Mouse (Mus musculus) T-helper 1 cell (primary cell): ENCODE results near the gene Popdc2.
"Not testable (repeated sequence)": the region's sequence is repeated elsewhere in the genome, so short reads cannot be mapped to it uniquely, and the experiment has no call there.

Experiments used
- in situ Hi-C: fragments of 300-600 bp; cut with MboI, MseI; formaldehyde crosslinking; loops from one replicate; pipeline ENCODE4 v1.15.1; 2025; ENCODE audit warnings: high pct_unique_total_duplicates

Popdc2 gene

DNA sequence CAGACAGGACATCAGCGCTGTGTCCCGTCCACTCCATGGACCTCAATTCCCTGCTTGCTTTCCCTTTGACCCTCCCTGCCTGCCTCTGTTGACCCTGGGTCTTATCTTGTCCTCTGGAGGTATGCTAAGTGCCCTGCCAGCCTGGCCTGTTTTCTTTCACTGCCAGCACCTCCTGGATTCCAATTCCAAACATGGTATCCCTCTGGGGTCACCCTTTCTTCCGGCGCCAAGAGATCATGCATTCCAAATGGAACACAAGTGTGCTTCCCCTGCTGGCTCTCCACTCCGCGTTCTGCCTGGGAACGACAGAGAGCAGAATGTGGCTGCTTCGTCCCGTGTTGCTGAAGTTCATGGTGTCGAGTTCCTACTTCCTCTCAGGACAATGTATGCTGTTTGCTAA is at the start of gene Popdc2:
Gene Popdc2 (plus strand): TSS at position 277 of the 400 bp plus-strand sequence.
- in situ Hi-C loops = no loop called here

DNA sequence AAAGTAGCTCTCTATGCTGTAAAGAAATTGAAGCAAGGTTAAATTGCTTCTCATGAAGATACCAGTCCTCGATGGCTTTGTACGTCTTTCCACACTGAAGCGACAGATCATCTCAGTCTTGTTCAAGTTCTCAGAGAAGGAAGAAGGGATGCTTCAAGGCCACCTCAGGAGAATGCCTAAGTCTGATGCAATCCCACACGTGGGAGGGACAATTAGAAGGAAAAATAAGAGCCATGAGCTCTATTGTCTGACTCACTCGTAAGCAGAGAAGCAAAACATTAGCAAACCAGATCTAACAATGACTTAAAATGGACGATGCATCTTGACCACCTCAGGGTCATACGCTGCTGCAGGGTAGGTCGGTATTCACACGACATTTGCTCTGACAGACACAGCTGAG is 43.5 kb upstream of the Popdc2 start:
- in situ Hi-C loops = no loop called here

DNA sequence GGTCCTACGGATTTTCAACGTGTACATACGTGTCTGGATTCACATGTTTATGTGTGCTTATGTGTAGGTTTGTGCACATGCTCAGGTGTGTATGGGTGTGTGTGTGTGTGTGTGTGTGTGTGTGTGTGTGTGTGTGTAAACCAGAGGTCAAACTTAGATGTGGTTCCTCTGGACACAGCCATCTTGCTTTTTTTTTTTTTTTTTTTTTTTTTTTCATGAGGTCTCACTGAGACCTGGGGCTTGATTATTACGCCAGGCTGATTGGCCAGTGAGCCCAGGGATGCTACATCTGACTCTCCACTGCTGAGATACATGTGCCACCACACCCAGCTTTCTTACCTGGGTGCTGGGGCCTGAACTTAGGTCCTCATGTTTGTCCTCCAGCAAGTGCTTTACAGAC is 42.9 kb upstream of the Popdc2 start:
- in situ Hi-C loops = no loop called here

DNA sequence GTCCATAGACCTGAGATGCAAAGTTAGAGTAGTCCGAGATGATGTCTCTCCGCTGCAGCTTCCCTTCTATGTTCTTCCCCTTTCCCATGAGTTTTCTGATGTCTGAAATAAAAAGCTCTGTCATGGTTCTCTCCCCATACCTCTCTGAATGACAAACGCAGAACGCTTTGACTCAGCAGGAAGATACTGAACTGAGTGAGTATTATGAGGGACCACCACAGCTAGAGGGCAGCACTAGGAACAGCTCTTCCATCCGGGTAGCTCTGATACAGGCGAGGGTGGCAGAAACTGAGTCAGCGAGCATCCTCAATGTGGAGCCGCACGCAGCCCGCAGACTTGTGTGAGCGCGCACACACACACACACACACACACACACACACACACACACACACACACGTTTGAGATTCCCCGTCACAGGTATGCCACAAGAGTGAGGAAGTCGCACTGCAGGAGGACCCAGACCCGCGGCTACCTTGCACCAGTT is 40.5 kb upstream of the Popdc2 start:
- in situ Hi-C loops = no loop called here

DNA sequence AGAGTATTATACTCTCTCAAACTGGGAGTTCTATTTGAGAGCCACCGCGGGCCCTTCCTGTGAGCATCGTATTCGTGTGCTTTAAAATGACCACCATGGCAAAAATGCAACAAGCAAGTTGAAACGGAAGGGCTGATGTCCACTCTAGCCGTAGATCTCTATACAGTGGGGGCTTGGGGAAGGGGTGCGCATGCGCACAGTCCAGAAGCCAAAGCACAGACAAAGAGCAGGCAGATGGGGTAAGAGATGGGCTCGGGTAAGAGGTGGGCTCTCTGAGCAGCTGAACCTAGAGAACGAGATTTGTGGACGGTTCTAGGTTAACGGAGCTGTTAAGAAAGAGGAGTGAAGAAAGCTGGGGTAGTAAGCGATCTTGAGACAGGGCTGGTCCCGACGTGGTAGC is 37.7 kb upstream of the Popdc2 start:
- in situ Hi-C loops = no loop called here

DNA sequence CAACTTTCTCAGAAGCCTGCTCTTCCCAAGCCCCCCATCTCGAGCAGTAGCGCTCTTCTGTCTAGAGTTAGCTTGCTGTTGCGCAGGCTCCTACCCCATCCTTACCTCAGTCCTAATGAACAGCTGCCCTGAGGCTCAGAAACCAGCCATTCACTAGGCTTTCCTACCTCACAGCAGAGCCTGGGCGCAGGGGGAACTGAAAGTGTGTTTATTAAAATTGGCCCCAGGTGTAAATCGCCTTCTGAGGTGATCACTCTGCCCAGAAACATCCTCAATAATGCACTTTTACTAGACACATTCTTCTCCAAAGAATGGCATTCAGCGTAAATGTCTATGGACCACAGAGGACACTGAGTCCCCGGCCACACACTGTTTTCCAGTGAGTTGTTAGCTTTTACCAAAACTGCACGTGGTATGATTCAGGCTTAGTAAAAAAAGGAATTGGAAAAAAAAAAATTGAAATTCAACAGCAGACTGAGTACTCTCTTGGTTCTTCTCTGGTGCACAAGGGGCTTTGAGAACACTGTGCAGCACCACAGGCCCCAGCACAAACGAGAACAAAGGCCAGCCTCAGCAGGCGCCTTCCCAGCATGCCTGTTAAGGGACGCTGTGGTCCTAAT is 35.1 kb upstream of the Popdc2 start:
- in situ Hi-C loops = no loop called here

DNA sequence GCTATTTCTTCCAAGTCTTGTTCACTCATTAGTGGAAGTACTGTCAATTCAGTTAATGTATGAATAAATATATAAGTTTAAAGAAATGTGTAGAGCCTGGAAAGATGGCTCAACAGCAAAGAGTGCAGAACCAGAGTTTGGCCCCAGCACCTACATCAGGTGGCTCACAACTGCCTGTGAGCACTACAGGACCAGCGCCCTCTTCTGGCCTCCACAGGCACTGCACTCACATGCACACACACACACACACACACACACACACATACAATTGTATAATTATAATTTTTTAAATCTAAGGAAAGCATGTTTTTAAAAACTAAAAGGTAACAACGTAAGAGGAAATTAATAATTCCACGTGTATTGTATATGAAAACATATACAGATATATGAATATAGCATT is 32.7 kb upstream of the Popdc2 start:
- in situ Hi-C loops = no loop called here

DNA sequence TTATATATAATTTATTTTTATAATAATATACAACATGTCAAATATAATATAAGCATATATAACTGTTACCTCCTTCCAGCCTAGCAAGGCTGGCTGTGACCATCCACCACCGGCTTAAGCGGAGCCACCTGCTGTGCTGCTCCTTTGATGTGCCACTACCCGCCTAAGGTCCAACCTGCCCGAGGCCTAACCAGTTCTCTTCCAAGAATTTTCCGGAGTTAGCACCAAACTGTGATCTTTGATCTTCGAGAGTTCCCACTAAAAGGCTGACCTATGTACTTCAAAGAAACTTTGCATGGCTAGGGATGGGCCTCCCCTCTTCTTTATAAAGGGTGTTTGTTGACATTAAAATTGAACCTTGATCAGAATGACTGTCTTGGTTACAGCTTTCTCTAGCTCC is 27.6 kb upstream of the Popdc2 start:
- in situ Hi-C loops = no loop called here

DNA sequence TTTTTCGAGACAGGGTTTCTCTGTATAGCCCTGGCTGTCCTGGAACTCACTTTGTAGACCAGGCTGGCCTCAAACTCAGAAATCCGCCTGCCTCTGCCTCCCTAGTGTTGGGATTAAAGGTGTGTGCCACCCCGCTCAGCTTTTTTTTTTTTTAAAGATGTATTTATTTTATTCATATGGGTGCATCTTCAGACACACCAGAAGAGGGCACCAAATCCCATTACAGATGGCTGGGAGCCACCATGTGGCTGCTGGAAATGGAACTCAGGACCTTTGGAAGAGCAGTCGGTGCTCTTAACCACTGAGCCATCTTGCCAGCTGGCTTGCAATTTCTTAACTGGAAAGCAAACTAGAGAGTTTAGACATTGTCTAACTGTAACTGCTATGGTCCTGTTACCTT is 23.9 kb upstream of the Popdc2 start:
- in situ Hi-C loops = not testable (repeated sequence)

DNA sequence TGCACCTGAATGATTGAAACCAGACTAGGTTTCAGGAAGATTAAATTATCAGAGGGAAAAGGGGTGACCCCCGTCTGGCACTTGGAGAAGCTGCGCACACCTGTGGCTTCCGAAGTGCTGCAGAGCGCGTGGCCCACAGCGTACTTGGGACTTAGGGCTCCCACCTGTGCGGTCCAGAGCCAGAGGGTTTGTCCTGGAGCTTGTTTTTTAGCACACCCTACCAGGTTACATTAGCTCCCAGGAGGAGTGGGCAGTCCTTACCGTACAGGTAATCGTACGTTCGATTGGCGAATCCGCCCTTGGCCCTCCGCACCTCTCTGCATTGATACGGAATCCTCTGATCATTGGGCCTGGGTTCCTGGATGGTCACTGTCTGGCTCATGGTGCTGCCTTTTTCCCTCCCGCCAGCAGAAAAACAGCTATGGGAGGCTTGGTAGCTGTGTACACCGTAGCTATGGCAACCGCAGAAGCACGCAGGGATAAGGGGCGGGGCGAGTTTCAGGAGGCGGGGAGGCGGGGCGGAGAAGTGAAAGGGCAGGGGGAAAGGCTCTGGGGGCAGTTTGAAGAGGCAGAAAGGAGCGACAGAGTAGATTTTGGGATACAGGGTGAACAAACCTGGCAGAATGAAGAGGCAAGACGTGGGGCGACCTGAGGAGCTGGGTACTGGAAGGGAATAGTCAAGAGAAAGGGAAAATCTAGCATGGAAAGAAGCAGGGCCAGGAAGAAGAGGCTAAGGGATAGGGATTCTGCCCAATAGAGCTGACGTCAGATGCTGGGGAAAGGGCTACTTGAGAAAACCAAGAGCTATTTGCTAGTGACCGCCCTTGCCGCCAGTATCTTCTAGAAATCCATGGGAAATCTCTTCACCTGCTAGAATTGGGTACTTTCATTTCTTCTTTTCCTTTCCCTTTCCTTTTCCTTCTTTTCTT is 20.3 kb upstream of the Popdc2 start, which contains the start of gene Maats1:
Gene Maats1 (minus strand): TSS at position 748 of the 929 bp plus-strand sequence.
- in situ Hi-C loops = no loop called here

DNA sequence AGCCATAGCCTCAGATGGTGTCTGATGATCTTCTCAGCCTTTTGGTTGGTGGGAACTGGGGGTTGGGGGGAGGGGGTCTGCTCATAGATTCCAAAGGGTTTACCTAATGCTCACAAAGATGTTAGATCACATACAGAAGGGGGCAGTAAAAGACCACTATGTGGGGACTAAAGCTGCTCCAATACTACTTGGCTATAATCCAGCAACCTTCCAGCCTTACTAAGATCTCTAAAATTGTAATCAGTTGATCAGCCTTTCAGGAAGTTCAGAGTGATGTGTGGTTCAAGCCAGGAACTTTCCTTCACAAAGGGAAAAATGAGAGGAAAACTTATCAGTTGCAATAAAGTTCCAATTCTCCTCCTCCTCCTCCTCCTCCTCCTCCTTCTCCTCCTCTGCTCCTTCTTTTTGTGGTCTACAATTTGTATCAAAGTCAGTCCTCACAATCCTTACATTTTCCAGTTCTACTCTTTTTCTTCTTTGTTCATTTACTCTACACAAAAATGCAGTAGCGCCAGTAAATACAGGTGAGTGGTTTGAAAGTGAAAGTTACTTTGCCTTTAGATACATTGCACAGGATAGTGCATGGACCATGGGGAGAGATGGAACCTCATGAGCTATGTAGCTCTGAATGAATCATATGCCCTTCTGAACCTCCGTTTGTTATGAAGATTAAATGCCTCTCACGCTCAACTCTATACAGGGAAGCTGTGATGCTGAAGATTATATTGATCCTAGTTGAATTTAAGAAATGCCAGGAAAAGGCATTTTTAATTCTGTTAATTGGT is 16.9 kb upstream of the Popdc2 start:
- in situ Hi-C loops = loop anchor here (5.0 kb wide), 1 partner anchor 137 kb away; no protein-coding TSS in a partner anchor

DNA sequence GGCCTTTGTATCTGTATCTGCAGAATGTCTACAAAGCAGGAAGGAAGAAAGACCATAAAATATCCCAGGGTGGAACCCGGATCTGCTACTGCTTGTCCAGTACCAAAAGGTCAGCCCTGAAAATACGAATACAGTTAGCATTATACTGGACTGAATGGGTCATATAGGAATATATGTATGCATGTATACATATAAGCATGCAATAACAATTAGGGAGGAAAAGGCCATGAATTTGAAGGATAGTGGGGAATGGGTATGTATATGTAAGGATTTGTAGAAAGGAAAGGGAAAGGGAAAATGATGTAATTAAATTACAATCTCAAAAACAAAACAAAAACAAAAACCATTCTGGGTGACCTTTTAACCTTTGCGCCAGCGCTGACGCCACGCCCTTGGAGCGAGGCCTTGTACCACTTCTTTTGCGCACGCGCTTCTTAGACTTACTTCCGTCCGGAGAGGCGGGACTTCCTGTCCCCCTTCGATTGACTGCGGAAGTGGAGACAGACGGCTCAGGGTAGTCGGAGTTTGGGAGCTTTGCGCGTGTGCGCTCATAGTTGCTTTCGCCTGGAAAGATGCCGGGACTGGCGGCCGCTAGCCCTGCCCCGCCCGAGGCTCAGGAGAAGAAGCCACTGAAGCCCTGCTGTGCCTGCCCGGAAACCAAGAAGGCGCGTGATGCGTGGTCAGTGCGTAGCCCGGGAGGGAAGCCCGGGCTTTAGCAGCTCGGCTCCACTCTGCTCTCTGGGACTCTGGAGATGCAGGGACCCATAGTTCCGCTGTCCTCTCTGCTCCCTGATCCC is 15.3 kb upstream of the Popdc2 start, which contains the start of the genes Cox17 and Gm21987:
Gene Cox17 (plus strand): TSS at position 463 of the 797 bp plus-strand sequence.
Gene Gm21987 (plus strand): TSS at position 512 of the 797 bp plus-strand sequence.
- in situ Hi-C loops = loop anchor here (5.0 kb wide), 1 partner anchor 136 kb away; no protein-coding TSS in a partner anchor

DNA sequence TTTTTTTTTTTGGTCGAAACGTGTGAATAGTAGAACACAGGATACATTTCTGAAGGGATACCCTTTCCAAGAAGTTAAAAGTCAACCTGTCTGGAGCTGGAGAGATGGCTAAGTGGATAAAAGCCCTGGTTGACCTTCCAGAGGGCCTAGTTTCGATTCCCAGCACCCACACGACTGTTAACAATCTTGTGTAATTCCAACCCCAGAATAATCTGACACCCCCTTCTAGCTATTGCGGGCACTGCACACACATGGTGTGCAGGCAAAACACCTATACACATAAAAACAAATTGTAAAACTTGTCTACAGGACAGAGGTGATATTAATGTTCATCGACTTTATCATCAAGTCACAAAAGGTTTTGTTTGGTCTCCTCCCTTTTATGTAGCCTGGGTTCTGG is 14.4 kb upstream of the Popdc2 start:
- in situ Hi-C loops = loop anchor here (5.0 kb wide), 1 partner anchor 135 kb away; no protein-coding TSS in a partner anchor

DNA sequence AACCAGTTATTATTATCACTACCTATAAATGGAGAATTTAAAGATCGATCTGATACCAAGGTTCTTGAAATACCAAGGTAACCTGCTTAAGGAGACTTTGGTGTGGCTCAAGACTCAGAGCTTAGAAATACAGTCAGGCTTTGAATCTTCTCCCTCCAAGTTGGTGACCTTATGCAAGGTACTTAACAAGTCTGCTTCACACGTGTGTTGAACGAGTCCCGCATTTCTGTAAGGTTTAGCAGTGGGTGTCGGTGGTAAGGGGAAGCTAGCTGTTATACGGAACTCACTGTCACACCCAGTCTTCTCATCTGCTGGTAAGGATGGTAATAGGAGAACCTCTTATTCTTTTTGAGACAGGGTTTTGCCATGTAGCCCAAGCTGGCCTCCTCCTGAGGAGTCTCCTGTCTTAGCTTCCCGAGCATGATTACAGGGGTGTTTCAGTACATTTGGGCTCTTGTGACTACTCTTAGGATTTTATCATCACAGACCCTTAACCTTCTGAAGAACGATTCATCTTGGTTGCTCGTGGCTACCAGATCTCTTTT is 13.7 kb upstream of the Popdc2 start:
- in situ Hi-C loops = loop anchor here (5.0 kb wide), 1 partner anchor 134 kb away; no protein-coding TSS in a partner anchor

DNA sequence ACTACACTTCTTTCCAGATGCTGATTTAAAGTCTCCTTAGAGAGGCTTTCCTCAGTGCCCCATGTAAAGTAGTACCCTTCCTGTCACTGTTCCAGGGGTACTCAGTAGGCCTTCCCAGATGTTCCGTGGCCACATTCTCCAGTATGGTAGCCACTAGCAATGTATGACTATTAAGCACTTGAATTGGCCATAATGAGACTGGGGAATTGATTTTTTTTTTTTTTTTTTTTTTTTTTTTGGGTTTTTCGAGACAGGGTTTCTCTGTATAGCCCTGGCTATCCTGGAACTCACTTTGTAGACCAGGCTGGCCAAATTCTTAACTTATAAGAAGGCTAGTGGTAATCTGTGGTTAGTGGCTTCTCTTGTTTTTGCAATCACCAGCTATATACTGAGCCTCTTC is 12.1 kb upstream of the Popdc2 start:
- in situ Hi-C loops = loop anchor here (5.0 kb wide), 1 partner anchor 132 kb away; no protein-coding TSS in a partner anchor

DNA sequence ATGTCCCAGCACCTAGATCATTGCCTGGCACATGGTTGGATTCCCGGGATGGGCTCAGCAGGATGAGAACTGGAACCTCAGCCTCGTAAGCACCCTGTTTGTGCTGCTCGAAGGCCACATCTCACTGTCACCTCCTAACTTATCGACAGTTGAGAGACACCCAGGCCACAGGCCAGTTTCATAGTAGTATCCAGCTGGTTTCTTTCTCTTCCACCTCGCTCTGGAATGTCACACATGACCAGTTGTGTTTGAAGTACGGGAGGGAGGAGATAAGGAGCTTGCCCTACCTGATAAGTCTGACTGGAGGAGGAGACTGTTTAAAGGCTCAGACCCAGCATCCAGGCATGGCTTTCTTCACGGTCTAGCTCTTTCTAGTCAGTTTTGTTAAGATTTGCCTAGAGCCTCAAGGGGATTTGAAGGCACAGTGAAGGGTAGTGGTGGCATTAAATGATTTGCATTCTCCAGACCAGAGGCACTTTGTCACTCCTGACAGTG is 11.6 kb upstream of the Popdc2 start:
- in situ Hi-C loops = no loop called here

DNA sequence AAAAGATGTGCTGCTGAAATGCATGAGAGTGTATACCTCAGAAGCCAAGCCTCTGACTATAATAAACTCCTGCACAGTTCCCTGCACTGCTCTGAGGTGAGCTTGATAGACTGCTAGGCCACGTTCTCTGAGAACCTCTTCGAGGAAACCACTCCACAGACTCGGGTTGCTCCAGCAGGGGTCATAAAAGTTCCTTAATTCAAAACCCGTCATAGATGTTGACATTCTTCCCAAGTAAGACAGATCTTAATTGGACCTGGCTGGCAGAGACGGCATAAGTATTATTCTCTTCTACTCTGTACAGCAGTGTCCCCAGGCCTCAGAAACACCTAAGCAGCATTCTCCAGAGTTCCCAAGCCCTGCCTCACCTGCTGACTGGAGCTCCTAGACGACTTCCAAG is 11.1 kb upstream of the Popdc2 start:
- in situ Hi-C loops = no loop called here

DNA sequence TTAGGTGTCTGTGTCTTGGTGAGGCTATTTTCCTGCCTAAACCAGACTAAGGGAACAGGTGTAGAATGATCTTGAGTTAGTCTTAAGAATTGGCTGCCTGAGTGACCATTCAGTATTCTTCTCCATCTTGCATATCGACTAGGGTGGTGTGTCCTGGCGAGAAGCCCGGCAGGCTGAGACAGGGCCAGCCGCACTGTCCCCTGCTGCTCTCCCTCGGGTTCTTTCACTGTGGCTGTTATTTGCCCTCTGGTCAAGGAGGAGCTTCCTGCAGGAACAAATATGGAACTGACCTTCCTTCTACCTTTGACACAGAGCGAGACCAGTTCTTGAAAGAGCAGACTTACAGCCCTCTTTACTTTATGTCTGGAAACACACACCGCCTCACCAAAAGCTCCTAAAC is 10.0 kb upstream of the Popdc2 start:
- in situ Hi-C loops = no loop called here

DNA sequence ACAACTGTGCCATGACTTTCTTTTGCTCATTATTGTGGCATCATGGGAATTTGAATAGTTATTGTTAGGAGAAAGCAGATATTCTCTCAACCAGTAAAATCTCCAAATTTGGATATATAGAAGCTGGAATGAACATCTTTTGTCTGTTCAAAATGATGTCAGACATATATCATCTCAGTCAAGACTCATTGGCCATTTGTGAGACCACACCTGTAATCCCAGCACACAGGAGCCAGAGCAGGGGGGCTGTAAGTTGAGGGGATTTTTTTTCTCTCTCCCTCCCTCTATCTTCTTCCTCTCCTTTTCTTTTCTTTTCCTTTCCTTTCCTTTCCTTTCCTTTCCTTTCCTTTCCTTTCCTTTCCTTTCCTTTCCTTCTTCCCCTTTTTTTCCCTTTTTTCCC is 9.2 kb upstream of the Popdc2 start:
- in situ Hi-C loops = no loop called here

DNA sequence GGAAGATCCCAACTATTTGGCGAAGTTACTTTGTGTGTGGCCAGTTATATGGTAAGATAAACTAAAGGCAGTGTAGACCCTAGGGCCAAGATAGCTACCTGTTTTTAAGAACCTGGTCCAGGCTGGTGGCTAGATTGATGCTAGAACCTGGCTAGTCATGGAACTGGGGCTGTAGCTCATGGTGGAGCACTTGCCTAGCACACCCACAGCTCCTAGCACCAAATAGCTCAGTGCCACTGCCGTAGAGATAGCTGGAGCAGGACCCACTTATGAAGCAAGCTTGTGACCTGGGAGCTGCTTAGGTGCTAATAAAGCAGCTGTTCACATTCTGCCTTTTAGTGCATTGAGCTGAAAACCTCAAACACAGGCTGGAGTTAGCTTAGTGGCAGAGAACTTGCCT is 8.4 kb upstream of the Popdc2 start:
- in situ Hi-C loops = no loop called here
